Mouse (Mus musculus) hindbrain, embryonic 10.5 days (tissue): ENCODE results near the gene Rxrb. TPM values are rescaled to one million over a fixed set of nuclear protein-coding genes. Genes with fewer than 3 reads are reported as not detected.
"Not testable (repeated sequence)": the region's sequence is repeated elsewhere in the genome, so short reads cannot be mapped to it uniquely, and the experiment has no call there.

ENCODE experiments used
- DNase-seq: peaks from one replicate; pipeline ENCODE4 v3.0.0-alpha.2; 2017; ENCODE audit warnings: low spot score
- H3K27ac ChIP-seq: fragments of 300-500 bp; sonication (generic); 2 replicates; pipeline ENCODE4 v1.5.1; 2016; ENCODE audit warnings: mild to moderate bottlenecking, moderate library complexity
- H3K27me3 ChIP-seq: fragments of 300-500 bp; sonication (generic); 2 replicates; pipeline ENCODE4 v1.6.1; 2016; ENCODE audit warnings: mild to moderate bottlenecking; ENCODE audit not compliant: poor library complexity, insufficient read depth, severe bottlenecking
- H3K36me3 ChIP-seq: fragments of 300-500 bp; sonication (generic); 2 replicates; pipeline ENCODE4 v1.6.1; 2016; ENCODE audit warnings: mild to moderate bottlenecking, moderate library complexity
- H3K4me1 ChIP-seq: fragments of 300-500 bp; sonication (generic); replicated peaks from 2 replicates; pipeline ENCODE4 v1.6.1; 2016; ENCODE audit warnings: mild to moderate bottlenecking
- H3K4me3 ChIP-seq: fragments of 300-500 bp; sonication (generic); 2 replicates; pipeline ENCODE4 v1.5.1; 2016; ENCODE audit warnings: mild to moderate bottlenecking, moderate library complexity
- H3K9me3 ChIP-seq: fragments of 300-500 bp; sonication (generic); 2 replicates; pipeline ENCODE4 v1.6.1; 2016; ENCODE audit warnings: mild to moderate bottlenecking, moderate library complexity
- WGBS: fragments of 180-500 bp; shearing (Covaris S2); methylation state at CpG from one replicate; pipeline ENCODE4 v1.1.7; 2016; 5-methylcytosine and 5-hydroxymethylcytosine counted together
- polyA plus RNA-seq: library from polyadenylated mRNA; unstranded; fragments of >200 nt; fragmentation: Nextera tagmentation; extraction: Ambion mirVana; gene quantifications from 2 replicates; pipeline ENCODE4 v1.2.1, GENCODE M21; 2016

The Rxrb gene
- 49.1 and 56.4 TPM in 2 replicates for polyA plus RNA-seq

DNA sequence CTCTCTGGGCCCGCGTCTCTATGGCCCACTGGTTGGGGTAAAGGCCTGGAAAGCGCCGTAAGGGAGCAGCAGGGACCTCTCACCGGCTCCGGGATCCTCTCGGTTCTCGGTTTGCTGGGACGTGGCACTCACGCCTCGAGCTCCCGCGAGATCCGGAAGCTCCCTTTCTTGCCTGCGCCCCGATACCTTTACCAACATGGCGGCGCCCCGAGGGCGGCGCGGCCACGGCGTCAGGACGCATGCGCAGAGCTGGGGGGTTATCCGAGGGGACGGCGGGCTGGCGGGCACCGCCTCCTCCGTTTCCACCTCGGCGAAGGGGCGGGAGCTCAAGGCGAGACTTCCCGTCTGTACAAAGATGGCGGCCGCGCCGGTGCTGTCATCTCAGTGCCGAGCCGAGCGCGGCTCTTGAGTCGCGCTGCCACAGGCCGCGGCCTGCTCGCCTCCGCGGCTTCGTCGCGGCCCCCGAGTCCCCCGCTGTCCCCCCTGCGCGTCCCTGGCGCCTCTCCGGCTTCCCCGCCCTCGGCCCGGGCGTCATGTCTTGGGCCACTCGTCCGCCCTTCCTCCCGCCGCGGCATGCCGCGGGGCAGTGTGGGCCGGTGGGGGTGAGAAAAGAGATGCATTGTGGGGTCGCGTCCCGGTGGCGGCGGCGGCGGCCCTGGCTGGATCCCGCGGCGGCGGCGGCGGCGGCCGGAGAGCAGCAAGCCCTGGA, at the start of gene Rxrb, which contains the start of gene Slc39a7:
TSS of gene Rxrb (plus strand) at position 348 of the 709 bp plus-strand sequence.
TSS of gene Slc39a7 (minus strand) at position 218 of the 709 bp plus-strand sequence.
- no peaks in the 10 kb centered on the region for H3K9me3 ChIP-seq
- H3K27ac ChIP-seq = peak within 1 kb of the TSS; percentile 99
- H3K36me3 ChIP-seq = peaks cover 63% of the 10 kb centered on the region
- peak; percentile 100 for DNase-seq
- peaks cover 75% of the 10 kb centered on the region for H3K4me1 ChIP-seq
- H3K4me3 ChIP-seq = peak within 1 kb of the TSS; percentile 74
- WGBS = under 1% methylated on average over 88 of the region's 88 CpGs
- H3K27me3 ChIP-seq = no peaks in the 10 kb centered on the region

DNA sequence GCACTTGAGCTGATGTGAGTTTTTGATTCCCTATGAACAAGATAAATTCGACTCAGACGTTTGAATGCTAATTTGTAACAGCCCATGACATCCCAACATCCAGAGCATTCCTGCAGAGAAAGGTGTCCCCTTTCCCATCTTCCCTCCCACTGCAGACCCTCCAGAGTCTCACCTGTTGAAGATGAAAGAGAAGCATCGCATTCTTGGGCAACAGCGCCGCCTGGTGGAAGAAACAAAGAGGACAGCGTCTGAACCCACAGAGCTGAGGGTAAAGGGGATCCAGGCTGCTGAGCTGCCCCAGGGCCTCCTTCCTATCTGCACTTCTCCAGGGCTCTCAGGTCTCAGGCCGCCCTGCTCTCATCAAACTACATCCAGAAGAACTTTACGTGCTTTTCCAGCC, 49.5 kb upstream of the Rxrb start:
- not testable (repeated sequence) for H3K27ac ChIP-seq, H3K36me3 ChIP-seq, H3K9me3 ChIP-seq
- DNase-seq = peak; percentile 58
- Histone ChIP-seq H3K27me3 (peaks cover 37% of the 10 kb centered on the region), H3K4me3 (peak overlapping the region; percentile 61), H3K4me1 (peaks cover 29% of the 10 kb centered on the region)
- 11% methylated on average over 8 of the region's 8 CpGs for WGBS

DNA sequence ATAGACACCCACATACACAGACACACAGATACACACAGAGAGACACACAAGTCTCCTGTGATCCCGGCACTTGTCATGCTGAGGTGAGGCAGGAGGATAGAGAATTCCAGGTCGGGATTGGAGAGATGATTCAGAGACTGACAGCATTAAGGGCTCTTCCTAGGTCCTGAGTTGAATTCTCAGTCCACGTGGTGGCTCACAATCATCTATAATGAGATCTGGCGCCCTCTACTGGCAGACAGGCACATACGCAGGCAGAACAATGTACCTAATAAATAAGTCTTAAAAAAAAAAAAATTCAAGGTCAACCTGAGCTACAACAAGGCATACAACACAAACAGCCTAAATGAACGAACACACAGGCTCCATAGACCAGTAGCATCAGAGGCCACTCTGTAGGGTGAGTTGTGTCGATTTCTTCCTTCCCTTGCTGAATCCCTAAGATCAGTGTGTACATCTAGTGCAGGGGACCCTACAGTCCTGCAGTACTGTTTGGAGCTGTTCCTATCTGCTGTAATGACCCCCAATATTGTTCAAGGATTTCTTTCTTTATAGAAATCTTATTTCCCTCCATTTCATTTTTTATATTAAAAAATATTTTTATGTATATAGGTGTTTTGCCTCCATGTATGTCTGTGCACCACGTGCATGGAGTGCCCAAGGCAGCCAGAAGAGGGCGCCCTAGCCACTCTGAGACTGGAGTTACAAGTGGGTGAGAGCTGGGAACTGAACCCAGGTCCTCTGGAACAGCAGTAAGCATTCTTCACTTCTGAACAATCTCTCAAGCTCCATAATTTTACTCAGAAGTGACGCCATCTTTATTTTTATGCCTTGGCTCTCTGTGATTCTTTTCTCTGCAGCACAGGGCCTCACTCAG, 39.6 kb upstream of the Rxrb start:
- peak; percentile 65 for DNase-seq
- WGBS = 32% methylated on average over 10 of the region's 10 CpGs
- Histone ChIP-seq H3K4me1 (no peaks in the 10 kb centered on the region), H3K27me3 (peaks cover 6% of the 10 kb centered on the region), H3K27ac (no peak overlapping the region), H3K9me3 (no peaks in the 10 kb centered on the region), H3K4me3 (no peak overlapping the region), H3K36me3 (no peaks in the 10 kb centered on the region)

DNA sequence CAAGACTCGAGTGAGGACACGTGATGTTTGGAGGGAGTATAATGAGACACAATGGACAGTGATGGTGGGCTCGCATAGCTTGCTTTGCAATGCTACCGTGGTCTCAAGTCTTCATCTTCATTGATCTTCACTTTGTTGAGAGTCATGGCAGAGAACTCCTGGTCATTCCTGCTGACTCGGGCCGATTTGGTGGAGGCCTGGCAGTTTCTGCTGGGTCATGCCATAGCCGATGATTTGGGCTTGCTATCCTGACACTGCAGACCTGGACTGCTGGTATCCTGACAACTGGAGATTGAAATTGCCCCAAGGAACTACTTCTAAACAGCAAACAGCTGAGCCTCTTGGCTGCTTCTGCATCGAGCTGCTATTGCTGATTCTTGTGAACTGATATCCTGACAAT, 36.7 kb upstream of the Rxrb start:
- H3K4me1 ChIP-seq = peaks cover 10% of the 10 kb centered on the region
- H3K9me3 ChIP-seq = no peaks in the 10 kb centered on the region
- WGBS = 90% methylated on average over 8 of the region's 8 CpGs
- H3K27ac ChIP-seq = no peak overlapping the region
- no peak for DNase-seq
- no peaks in the 10 kb centered on the region for H3K36me3 ChIP-seq
- peaks cover 31% of the 10 kb centered on the region for H3K27me3 ChIP-seq
- no peak overlapping the region for H3K4me3 ChIP-seq

DNA sequence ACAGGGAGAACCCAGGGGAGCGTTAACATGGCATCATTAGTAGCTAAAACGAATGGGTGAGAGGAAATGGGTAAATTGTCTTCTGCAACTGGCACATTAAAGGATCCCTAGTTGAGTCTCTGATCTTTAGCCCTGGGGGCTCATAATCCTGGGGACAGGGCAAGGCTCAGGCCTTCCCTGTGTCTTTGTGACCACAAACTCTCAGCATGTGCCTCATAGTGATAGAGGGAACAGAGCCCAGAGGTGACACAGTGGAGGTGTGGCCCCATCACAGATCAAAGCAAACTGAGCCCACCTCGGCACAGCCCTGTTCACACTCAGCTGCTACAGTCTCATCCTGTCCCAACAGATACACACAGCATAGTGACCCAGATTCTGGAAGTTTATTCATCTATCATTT, 36.0 kb upstream of the Rxrb start:
- Histone ChIP-seq H3K27me3 (peaks cover 38% of the 10 kb centered on the region), H3K4me3 (no peak overlapping the region), H3K9me3 (no peaks in the 10 kb centered on the region), H3K27ac (no peak overlapping the region), H3K4me1 (peaks cover 17% of the 10 kb centered on the region), H3K36me3 (no peaks in the 10 kb centered on the region)
- DNase-seq = no peak
- 73% methylated on average over 3 of the region's 3 CpGs for WGBS

DNA sequence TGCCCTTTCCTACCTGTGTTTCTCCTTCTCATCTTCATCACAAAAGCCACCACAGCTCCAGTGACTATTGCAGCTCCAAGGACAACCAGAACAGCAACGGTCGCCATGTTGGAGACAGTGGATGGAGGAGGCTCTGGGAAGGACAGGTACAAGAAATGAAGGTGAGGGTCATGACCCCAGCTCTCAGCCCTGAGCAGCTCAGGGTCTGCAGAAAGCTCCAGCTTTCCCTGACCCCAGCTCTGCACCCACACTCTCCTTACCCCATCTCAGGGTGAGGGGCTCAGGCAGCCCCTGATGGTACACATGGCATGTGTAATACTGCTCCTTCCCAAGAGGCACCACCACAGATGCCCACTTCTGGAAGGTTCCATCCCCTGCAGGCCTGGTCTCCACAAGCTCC, 34.6 kb upstream of the Rxrb start:
- Histone ChIP-seq H3K27me3 (peaks cover 52% of the 10 kb centered on the region), H3K4me1 (peaks cover 17% of the 10 kb centered on the region)
- not testable (repeated sequence) for DNase-seq, H3K9me3 ChIP-seq, H3K4me3 ChIP-seq, H3K27ac ChIP-seq, H3K36me3 ChIP-seq
- 91% methylated on average over 2 of the region's 2 CpGs for WGBS

DNA sequence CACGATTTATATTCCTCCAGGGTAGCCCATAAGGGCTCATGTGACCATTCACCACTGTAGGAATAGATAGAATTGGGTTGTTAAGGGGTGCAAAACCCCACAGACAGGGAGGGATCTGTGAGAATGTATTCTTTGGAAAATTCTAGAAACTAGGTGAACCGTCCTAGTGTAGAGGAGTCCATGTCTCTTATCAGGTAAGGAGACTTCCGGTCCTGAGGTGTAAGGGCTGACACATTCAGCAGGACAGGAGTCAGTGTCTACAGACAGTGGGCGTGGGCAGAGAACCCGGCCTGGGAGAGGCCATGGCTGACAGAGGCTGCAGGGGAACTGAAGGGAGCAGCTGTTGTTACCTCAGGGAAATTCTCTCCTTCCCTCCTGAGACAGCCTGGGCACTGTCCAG, 32.9 kb upstream of the Rxrb start:
- not testable (repeated sequence) for DNase-seq, H3K36me3 ChIP-seq, H3K27ac ChIP-seq, H3K4me3 ChIP-seq, H3K9me3 ChIP-seq
- H3K27me3 ChIP-seq = peaks cover 57% of the 10 kb centered on the region
- peaks cover 18% of the 10 kb centered on the region for H3K4me1 ChIP-seq
- WGBS = 57% methylated on average over 5 of the region's 5 CpGs

DNA sequence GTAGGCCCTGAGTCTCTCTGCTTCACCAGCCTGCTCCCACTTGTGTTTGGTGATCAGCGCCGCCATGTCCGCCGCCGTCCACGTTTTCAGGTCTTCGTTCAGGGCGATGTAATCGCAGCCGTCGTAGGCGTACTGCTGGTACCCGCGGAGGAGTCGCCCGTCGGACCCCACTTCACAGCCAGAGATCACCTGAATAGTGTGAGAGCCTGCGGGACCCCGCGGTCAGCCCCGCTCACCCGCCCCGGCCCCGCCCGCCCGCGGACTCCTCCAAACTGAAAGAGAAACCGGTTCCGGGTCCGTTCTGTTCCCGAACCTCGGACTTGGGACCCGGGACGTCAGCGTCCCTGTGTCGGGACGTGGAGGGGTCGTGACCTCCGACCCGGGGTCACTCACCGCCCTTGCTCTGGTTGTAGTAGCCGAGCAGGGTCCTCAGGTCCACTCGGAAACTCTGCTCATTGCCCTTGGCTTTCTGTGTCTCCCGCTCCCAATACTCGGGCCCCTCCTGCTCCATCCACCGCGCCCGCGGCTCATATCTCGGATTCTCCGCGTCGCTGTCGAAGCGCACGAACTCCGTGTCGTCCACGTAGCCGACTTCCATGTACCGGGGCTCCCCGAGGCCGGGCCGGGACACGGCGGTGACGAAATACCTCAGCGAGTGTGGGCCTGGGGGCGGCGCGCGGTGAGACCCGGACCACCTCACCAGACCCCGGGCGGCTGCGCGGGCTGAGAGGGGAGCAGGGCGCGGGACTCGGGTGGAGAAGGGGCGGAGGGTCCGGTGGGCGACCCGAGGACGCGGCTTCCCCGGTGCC, 32.1 kb upstream of the Rxrb start:
- H3K4me3 ChIP-seq = peak overlapping the region; percentile 74
- H3K27me3 ChIP-seq = peaks cover 57% of the 10 kb centered on the region
- no peaks in the 10 kb centered on the region for H3K9me3 ChIP-seq
- no peaks in the 10 kb centered on the region for H3K36me3 ChIP-seq
- peak overlapping the region; percentile 84 for H3K27ac ChIP-seq
- DNase-seq = peak; percentile 43
- H3K4me1 ChIP-seq = peaks cover 19% of the 10 kb centered on the region
- 2% methylated on average over 87 of the region's 87 CpGs for WGBS

DNA sequence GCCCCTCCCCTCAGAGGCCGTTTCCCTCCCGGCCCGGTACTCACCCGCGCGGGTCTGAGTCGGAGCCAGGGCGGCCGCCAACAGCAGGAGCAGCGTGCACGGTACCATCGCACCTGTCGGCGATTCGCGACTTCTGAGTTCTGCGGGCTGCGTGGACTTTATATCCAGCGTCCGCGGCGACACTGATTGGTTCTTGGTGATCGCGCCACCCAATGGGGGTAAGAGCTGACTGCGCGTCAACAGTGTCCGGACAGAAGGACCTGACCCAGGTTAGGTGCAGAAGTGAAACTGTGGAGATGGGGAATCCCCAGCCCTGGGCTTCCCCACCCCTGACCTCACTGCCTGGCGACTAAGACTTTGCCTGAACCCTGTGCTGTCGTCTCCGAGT, 31.5 kb upstream of the Rxrb start, which contains the start of gene H2-K1:
TSS of gene H2-K1 (minus strand) at position 198 of the 388 bp plus-strand sequence.
- under 1% methylated on average over 30 of the region's 30 CpGs for WGBS
- peak within 1 kb of the TSS; percentile 84 for H3K27ac ChIP-seq
- H3K4me1 ChIP-seq = peaks cover 19% of the 10 kb centered on the region
- H3K36me3 ChIP-seq = no peaks in the 10 kb centered on the region
- no peaks in the 10 kb centered on the region for H3K9me3 ChIP-seq
- H3K27me3 ChIP-seq = peaks cover 57% of the 10 kb centered on the region
- peak; percentile 66 for DNase-seq
- peak within 1 kb of the TSS; percentile 74 for H3K4me3 ChIP-seq

DNA sequence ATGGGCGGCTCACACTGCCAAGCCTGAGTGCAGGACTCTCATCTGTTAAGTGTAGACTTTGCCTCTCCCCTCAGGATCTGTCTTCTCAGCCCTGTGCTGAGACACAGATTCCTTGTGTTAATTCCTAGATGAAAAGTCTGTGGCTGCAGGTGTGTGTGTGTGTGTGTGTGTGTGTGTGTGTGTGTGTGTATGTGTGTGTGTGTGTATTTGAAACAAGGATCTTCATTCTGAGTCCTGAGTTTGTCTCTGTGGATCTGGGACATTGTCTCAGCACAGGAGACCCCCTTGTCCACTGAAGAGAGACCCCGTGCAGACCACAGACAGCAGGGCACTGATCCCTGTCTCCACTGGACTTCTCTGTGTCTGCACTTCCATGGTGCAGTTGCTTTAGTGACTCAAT, 30.8 kb upstream of the Rxrb start:
- WGBS = 70% methylated on average over 2 of the region's 2 CpGs
- not testable (repeated sequence) for H3K9me3 ChIP-seq, H3K27ac ChIP-seq, DNase-seq, H3K36me3 ChIP-seq
- Histone ChIP-seq H3K27me3 (peaks cover 60% of the 10 kb centered on the region), H3K4me1 (peaks cover 19% of the 10 kb centered on the region), H3K4me3 (peak overlapping the region; percentile 74; the same call in 1 of the 2 replicates)

DNA sequence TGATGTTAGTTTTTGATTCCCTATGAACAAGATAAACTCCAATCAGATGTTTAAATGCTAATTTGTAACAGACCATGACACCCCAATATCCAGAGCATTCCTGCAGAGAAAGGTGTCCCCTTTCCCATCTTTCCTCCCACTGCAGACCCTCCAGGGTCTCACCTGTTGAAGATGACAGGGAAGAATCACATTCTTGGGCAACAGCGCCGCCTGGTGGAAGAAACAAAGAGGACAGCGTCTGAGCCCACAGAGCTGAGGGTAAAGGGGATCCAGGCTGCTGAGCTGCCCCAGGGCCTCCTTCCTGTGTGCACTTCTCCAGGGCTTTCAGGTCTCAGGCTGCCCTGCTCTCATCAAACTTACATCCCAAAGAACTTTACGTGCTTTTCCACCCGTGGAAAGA, 28.2 kb upstream of the Rxrb start:
- Histone ChIP-seq H3K27me3 (peaks cover 45% of the 10 kb centered on the region), H3K4me1 (peaks cover 19% of the 10 kb centered on the region), H3K4me3 (no peak overlapping the region), H3K36me3 (no peaks in the 10 kb centered on the region), H3K27ac (no peak overlapping the region), H3K9me3 (0 out of 2 replicates have a peak, but pooled peaks cover 3% of the 10 kb centered on the region)
- WGBS = 6% methylated on average over 5 of the region's 5 CpGs
- DNase-seq = peak; percentile 68

DNA sequence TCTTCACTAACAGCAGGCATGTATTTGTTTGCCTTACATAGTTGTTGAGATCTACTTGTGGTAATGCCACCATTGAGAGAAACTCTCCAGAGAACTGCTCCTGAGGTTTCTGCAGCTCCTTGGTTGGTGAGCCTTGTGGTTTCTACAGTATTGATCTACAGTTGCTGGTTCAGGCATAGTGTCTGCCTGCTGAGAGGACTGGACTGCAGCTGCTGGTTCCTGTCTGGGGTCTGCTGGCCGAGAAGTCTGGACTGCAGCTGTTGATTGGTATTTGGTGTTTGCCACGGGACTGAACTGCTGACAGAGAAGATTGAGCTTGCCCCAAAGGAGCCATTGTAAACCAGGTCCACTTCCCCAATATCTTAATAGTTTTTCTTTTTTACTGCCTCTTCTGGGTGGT, 25.0 kb upstream of the Rxrb start:
- Histone ChIP-seq H3K27ac (no peak overlapping the region), H3K9me3 (0 out of 2 replicates have a peak, but pooled peaks cover 3% of the 10 kb centered on the region), H3K36me3 (no peaks in the 10 kb centered on the region), H3K4me3 (no peak overlapping the region), H3K4me1 (0 out of 2 replicates have a peak, but pooled peaks cover 2% of the 10 kb centered on the region), H3K27me3 (peaks cover 13% of the 10 kb centered on the region)
- DNase-seq = no peak
- WGBS = 65% methylated on average over 2 of the region's 2 CpGs
